Mouse (Mus musculus): Measurements from ENCODE around the gene Jph3. TPM values are rescaled to one million over a fixed set of nuclear protein-coding genes. Genes with fewer than 3 reads are reported as not detected.

Gene Jph3
- polyA plus RNA-seq, 1 experiment from 2014 or later: 0.11 TPM

GRCm38 (mm10) chr8:121750512-121750911, 21.1 kb downstream of the Jph3 start:
- TF ChIP-seq EP300 (IDR thresholded peaks at IDR 0.05; ENCODE audit: low read depth) (no peak), CTCF (IDR thresholded peaks at IDR 0.05; ENCODE audit: low read depth) (peak; percentile 58)
- Histone ChIP-seq H3K4me3 (ENCODE audit: low read depth, low read length) (no peak overlapping the region), H3K4me1 (ENCODE audit: insufficient read depth) (no peaks in the 10 kb centered on the region), H3K27ac (ENCODE audit: low read depth) (no peak overlapping the region), H3K9ac (replicated peaks) (no peak overlapping the region), H3K4me2 (ENCODE audit: low read depth, low read length) (no peak overlapping the region), H3K27me3 (ENCODE audit: insufficient read depth, low read length) (no peaks in the 10 kb centered on the region), H3K36me3 (replicated peaks; ENCODE audit: insufficient read depth, low read length) (no peaks in the 10 kb centered on the region), H3K9me3 (ENCODE audit: low read length) (no peaks in the 10 kb centered on the region)
- no peak for ATAC-seq
- WGBS (ENCODE audit: insufficient replicate concordance): 34% methylated on average over 3 of the region's 3 CpGs
- no peak for DNase-seq

GRCm38 (mm10) chr8:121751407-121751806, 22.0 kb downstream of the Jph3 start:
- H3K9me3 ChIP-seq (ENCODE audit: low read length): no peaks in the 10 kb centered on the region
- H3K36me3 ChIP-seq (replicated peaks; ENCODE audit: insufficient read depth, low read length): no peaks in the 10 kb centered on the region
- H3K27ac ChIP-seq (ENCODE audit: low read depth): no peak overlapping the region
- 18% methylated on average over 3 of the region's 3 CpGs for WGBS (ENCODE audit: insufficient replicate concordance)
- no peak overlapping the region for H3K9ac ChIP-seq (replicated peaks)
- H3K4me3 ChIP-seq (ENCODE audit: low read depth, low read length): no peak overlapping the region
- ATAC-seq (0 out of 2 replicates have a peak, but pooled peaks have one; percentile 29), DNase-seq (peak; percentile 87)
- H3K4me1 ChIP-seq (ENCODE audit: insufficient read depth): no peaks in the 10 kb centered on the region
- H3K4me2 ChIP-seq (ENCODE audit: low read depth, low read length): no peak overlapping the region
- no peak for TF ChIP-seq EP300 (IDR thresholded peaks at IDR 0.05; ENCODE audit: low read depth)
- peak; percentile 98 for TF ChIP-seq CTCF (IDR thresholded peaks at IDR 0.05; ENCODE audit: low read depth)
- no peaks in the 10 kb centered on the region for H3K27me3 ChIP-seq (ENCODE audit: insufficient read depth, low read length)

GRCm38 (mm10) chr8:121758470-121758869, 29.0 kb downstream of the Jph3 start:
- DNase-seq (no peak), ATAC-seq (no peak)
- Histone ChIP-seq H3K4me3 (ENCODE audit: low read depth, low read length) (no peak overlapping the region), H3K27me3 (ENCODE audit: insufficient read depth, low read length) (no peaks in the 10 kb centered on the region), H3K9me3 (ENCODE audit: low read length) (no peaks in the 10 kb centered on the region), H3K4me2 (ENCODE audit: low read depth, low read length) (no peak overlapping the region), H3K9ac (replicated peaks) (no peak overlapping the region), H3K36me3 (replicated peaks; ENCODE audit: insufficient read depth, low read length) (no peaks in the 10 kb centered on the region), H3K27ac (ENCODE audit: low read depth) (no peak overlapping the region), H3K4me1 (ENCODE audit: insufficient read depth) (no peaks in the 10 kb centered on the region)
- TF ChIP-seq CTCF (IDR thresholded peaks at IDR 0.05; ENCODE audit: low read depth) (no peak), EP300 (IDR thresholded peaks at IDR 0.05; ENCODE audit: low read depth) (no peak)
- WGBS (ENCODE audit: insufficient replicate concordance): 62% methylated on average over 12 of the region's 12 CpGs

GRCm38 (mm10) chr8:121760484-121760883, 31.1 kb downstream of the Jph3 start:
- 75% methylated on average over 7 of the region's 7 CpGs for WGBS (ENCODE audit: insufficient replicate concordance)
- Histone ChIP-seq H3K9ac (replicated peaks) (no peak overlapping the region), H3K27ac (ENCODE audit: low read depth) (no peak overlapping the region), H3K4me2 (ENCODE audit: low read depth, low read length) (no peak overlapping the region), H3K4me3 (ENCODE audit: low read depth, low read length) (no peak overlapping the region), H3K36me3 (replicated peaks; ENCODE audit: insufficient read depth, low read length) (no peaks in the 10 kb centered on the region), H3K4me1 (ENCODE audit: insufficient read depth) (no peaks in the 10 kb centered on the region), H3K9me3 (ENCODE audit: low read length) (no peaks in the 10 kb centered on the region), H3K27me3 (ENCODE audit: insufficient read depth, low read length) (no peaks in the 10 kb centered on the region)
- DNase-seq (no peak), ATAC-seq (no peak)
- TF ChIP-seq CTCF (IDR thresholded peaks at IDR 0.05; ENCODE audit: low read depth): no peak
- TF ChIP-seq EP300 (IDR thresholded peaks at IDR 0.05; ENCODE audit: low read depth): no peak

GRCm38 (mm10) chr8:121761480-121761879, 32.1 kb downstream of the Jph3 start:
- H3K27ac ChIP-seq (ENCODE audit: low read depth): no peak overlapping the region
- no peak overlapping the region for H3K4me3 ChIP-seq (ENCODE audit: low read depth, low read length)
- no peaks in the 10 kb centered on the region for H3K9me3 ChIP-seq (ENCODE audit: low read length)
- no peaks in the 10 kb centered on the region for H3K4me1 ChIP-seq (ENCODE audit: insufficient read depth)
- ATAC-seq: no peak
- no peak for TF ChIP-seq EP300 (IDR thresholded peaks at IDR 0.05; ENCODE audit: low read depth)
- TF ChIP-seq CTCF (IDR thresholded peaks at IDR 0.05; ENCODE audit: low read depth): no peak
- H3K36me3 ChIP-seq (replicated peaks; ENCODE audit: insufficient read depth, low read length): no peaks in the 10 kb centered on the region
- no peak overlapping the region for H3K4me2 ChIP-seq (ENCODE audit: low read depth, low read length)
- peak; percentile 56 for DNase-seq
- H3K9ac ChIP-seq (replicated peaks): no peak overlapping the region
- H3K27me3 ChIP-seq (ENCODE audit: insufficient read depth, low read length): no peaks in the 10 kb centered on the region
- 29% methylated on average over 10 of the region's 10 CpGs for WGBS (ENCODE audit: insufficient replicate concordance)

GRCm38 (mm10) chr8:121762999-121763699, 33.7 kb downstream of the Jph3 start:
- Histone ChIP-seq H3K27me3 (ENCODE audit: insufficient read depth, low read length) (no peaks in the 10 kb centered on the region), H3K9ac (replicated peaks) (no peak overlapping the region), H3K27ac (ENCODE audit: low read depth) (no peak overlapping the region), H3K4me3 (ENCODE audit: low read depth, low read length) (no peak overlapping the region), H3K4me1 (ENCODE audit: insufficient read depth) (no peaks in the 10 kb centered on the region), H3K9me3 (ENCODE audit: low read length) (no peaks in the 10 kb centered on the region), H3K4me2 (ENCODE audit: low read depth, low read length) (no peak overlapping the region), H3K36me3 (replicated peaks; ENCODE audit: insufficient read depth, low read length) (no peaks in the 10 kb centered on the region)
- DNase-seq (no peak), ATAC-seq (no peak)
- 57% methylated on average over 7 of the region's 7 CpGs for WGBS (ENCODE audit: insufficient replicate concordance)
- TF ChIP-seq EP300 (IDR thresholded peaks at IDR 0.05; ENCODE audit: low read depth) (no peak), CTCF (IDR thresholded peaks at IDR 0.05; ENCODE audit: low read depth) (no peak)

All from liver, postnatal 0 days (tissue).